Mouse (Mus musculus) midbrain, embryonic 11.5 days (tissue): ENCODE measurements around the gene Spsb2. TPM values are rescaled to one million over a fixed set of nuclear protein-coding genes. Genes with fewer than 3 reads are reported as not detected.
"Not testable (repeated sequence)": the region's sequence is repeated elsewhere in the genome, so short reads cannot be mapped to it uniquely, and the experiment has no call there.

ENCODE experiments used
- ATAC-seq: fragments of 200-750 bp; cut with Nextera tagmentation; 2 replicates; pipeline ENCODE4 v1.8.0; 2017; ENCODE audit warnings: moderate TSS enrichment, moderate library complexity; ENCODE audit not compliant: low FRiP score
- DNase-seq: peaks from one replicate; pipeline ENCODE4 v3.0.0; 2015; ENCODE audit warnings: low spot score; ENCODE audit errors: missing footprints
- H3K27ac ChIP-seq: fragments of 300-500 bp; sonication (generic); 2 replicates; pipeline ENCODE4 v1.5.1; 2014; ENCODE audit warnings: low read depth, low read length
- H3K27me3 ChIP-seq: fragments of 300-500 bp; sonication (generic); 2 replicates; pipeline ENCODE4 v1.6.1; 2014; ENCODE audit warnings: mild to moderate bottlenecking, low read length, moderate library complexity, mixed read lengths; ENCODE audit not compliant: control insufficient read depth, insufficient read depth
- H3K36me3 ChIP-seq: fragments of 300-500 bp; sonication (generic); 2 replicates; pipeline ENCODE4 v1.6.1; 2014; ENCODE audit warnings: mild to moderate bottlenecking, low read length, moderate library complexity, mixed read lengths; ENCODE audit not compliant: control insufficient read depth, insufficient read depth
- H3K4me1 ChIP-seq: fragments of 300-500 bp; sonication (generic); 2 replicates; pipeline ENCODE4 v1.6.1; 2014; ENCODE audit warnings: low read length; ENCODE audit not compliant: control insufficient read depth, insufficient read depth
- H3K4me2 ChIP-seq: fragments of 300-500 bp; sonication (generic); 2 replicates; pipeline ENCODE4 v1.6.1; 2014; ENCODE audit warnings: mild to moderate bottlenecking, moderate library complexity
- H3K4me3 ChIP-seq: fragments of 300-500 bp; sonication (generic); 2 replicates; pipeline ENCODE4 v1.5.1; 2014; ENCODE audit warnings: low read depth, low read length
- H3K9ac ChIP-seq: fragments of 300-500 bp; sonication (generic); 2 replicates; pipeline ENCODE4 v1.6.1; 2014; ENCODE audit warnings: low read length
- H3K9me3 ChIP-seq: fragments of 300-500 bp; sonication (generic); 2 replicates; pipeline ENCODE4 v1.6.1; 2016; ENCODE audit warnings: low read length; ENCODE audit not compliant: control insufficient read depth
- WGBS: fragments of 180-500 bp; shearing (Covaris S2); extraction: QIAGEN DNeasy Blood & Tissue Kit; methylation state at CpG from one replicate; pipeline ENCODE4 v1.1.7; 2014; 5-methylcytosine and 5-hydroxymethylcytosine counted together
- polyA plus RNA-seq: library from polyadenylated mRNA; unstranded; fragments of >200 nt; fragmentation: Nextera tagmentation; extraction: Ambion mirVana; gene quantifications from 2 replicates; pipeline ENCODE4 v1.2.1, GENCODE M21; 2014

The Spsb2 gene
- polyA plus RNA-seq, 1 experiment from 2014 or later = 4.8 TPM

GRCm38 (mm10) chr6:124820891-124821290 lies 12.4 kb downstream of the Spsb2 start:
- no peak overlapping the region for H3K9ac ChIP-seq

GRCm38 (mm10) chr6:124822049-124822448 lies 13.6 kb downstream of the Spsb2 start:
- ATAC-seq = no peak
- no peaks in the 10 kb centered on the region for H3K4me1 ChIP-seq
- peak; percentile 31 for DNase-seq

More at GRCm38 (mm10) chr6:124820891-124821290, 12.4 kb downstream of the Spsb2 start:
- ATAC-seq = no peak
- peaks cover 53% of the 10 kb centered on the region for H3K36me3 ChIP-seq
- no peaks in the 10 kb centered on the region for H3K27me3 ChIP-seq
- no peaks in the 10 kb centered on the region for H3K4me1 ChIP-seq
- DNase-seq = peak; percentile 71
- no peak overlapping the region for H3K4me2 ChIP-seq
- no peak overlapping the region for H3K4me3 ChIP-seq
- H3K9me3 ChIP-seq = no peaks in the 10 kb centered on the region
- H3K27ac ChIP-seq = no peak overlapping the region
- WGBS = 92% methylated on average over 5 of the region's 5 CpGs

GRCm38 (mm10) chr6:124828101-124828592 lies 19.7 kb downstream of the Spsb2 start:
- peak overlapping the region; percentile 52; the same call in 1 of the 2 replicates for H3K27ac ChIP-seq
- ATAC-seq (no peak), DNase-seq (peak; percentile 88)
- H3K4me2 ChIP-seq = peak overlapping the region; percentile 95
- H3K4me1 ChIP-seq = peaks cover 22% of the 10 kb centered on the region
- H3K9me3 ChIP-seq = no peaks in the 10 kb centered on the region
- H3K36me3 ChIP-seq = peaks cover 26% of the 10 kb centered on the region
- H3K4me3 ChIP-seq = peak overlapping the region; percentile 74
- 27% methylated on average over 10 of the region's 10 CpGs for WGBS
- peak overlapping the region; percentile 71 for H3K9ac ChIP-seq
- H3K27me3 ChIP-seq = no peaks in the 10 kb centered on the region

More at GRCm38 (mm10) chr6:124822049-124822448, 13.6 kb downstream of the Spsb2 start:
- Histone ChIP-seq H3K36me3 (peaks cover 50% of the 10 kb centered on the region), H3K9ac (no peak overlapping the region), H3K9me3 (no peaks in the 10 kb centered on the region), H3K4me2 (no peak overlapping the region), H3K27me3 (no peaks in the 10 kb centered on the region), H3K4me3 (no peak overlapping the region), H3K27ac (no peak overlapping the region)
- WGBS = 93% methylated on average over 4 of the region's 4 CpGs

GRCm38 (mm10) chr6:124828868-124829798 lies 20.7 kb downstream of the Spsb2 start, which contains the start of the genes Usp5 and Cdca3:
Gene Usp5, minus strand, starts transcription at chr6:124829484.
Gene Cdca3, plus strand, starts transcription at chr6:124829547.
- Histone ChIP-seq H3K4me2 (peak within 1 kb of the TSS; percentile 95), H3K36me3 (peaks cover 25% of the 10 kb centered on the region), H3K27me3 (no peaks in the 10 kb centered on the region), H3K27ac (peak within 1 kb of the TSS; percentile 78), H3K4me3 (peak within 1 kb of the TSS; percentile 74), H3K4me1 (peaks cover 22% of the 10 kb centered on the region), H3K9me3 (no peaks in the 10 kb centered on the region), H3K9ac (peak within 1 kb of the TSS; percentile 79)
- under 1% methylated on average over 55 of the region's 55 CpGs for WGBS
- DNase-seq (peak; percentile 99), ATAC-seq (peak; percentile 93)

GRCm38 (mm10) chr6:124829799-124830700 lies 21.6 kb downstream of the Spsb2 start:
- under 1% methylated on average over 38 of the region's 38 CpGs for WGBS
- H3K4me1 ChIP-seq = peaks cover 22% of the 10 kb centered on the region
- H3K9me3 ChIP-seq = no peaks in the 10 kb centered on the region
- ATAC-seq (peak; percentile 86), DNase-seq (peak; percentile 98)
- H3K36me3 ChIP-seq = peaks cover 19% of the 10 kb centered on the region
- peak overlapping the region; percentile 78 for H3K27ac ChIP-seq
- H3K4me2 ChIP-seq = peak overlapping the region; percentile 75
- peak overlapping the region; percentile 74 for H3K4me3 ChIP-seq
- peak overlapping the region; percentile 79 for H3K9ac ChIP-seq
- no peaks in the 10 kb centered on the region for H3K27me3 ChIP-seq

- Histone ChIP-seq H3K4me3 (peak overlapping the region; percentile 74), H3K36me3 (peaks cover 12% of the 10 kb centered on the region), H3K4me2 (peak overlapping the region; percentile 75), H3K4me1 (peaks cover 22% of the 10 kb centered on the region)
- DNase-seq, H3K27me3 ChIP-seq, H3K9me3 ChIP-seq, H3K27ac ChIP-seq, H3K9ac ChIP-seq, ATAC-seq: not testable (repeated sequence)
- WGBS = 96% methylated on average over 4 of the region's 4 CpGs
Measured at GRCm38 (mm10) chr6:124831199-124831598, 22.7 kb downstream of the Spsb2 start.

GRCm38 (mm10) chr6:124831649-124832048 lies 23.2 kb downstream of the Spsb2 start:
- H3K4me1 ChIP-seq = peaks cover 22% of the 10 kb centered on the region
- no peaks in the 10 kb centered on the region; the same call in 1 of the 2 replicates for H3K27me3 ChIP-seq
- H3K27ac ChIP-seq = no peak overlapping the region
- WGBS = 95% methylated on average over 8 of the region's 8 CpGs
- DNase-seq = no peak
- peak overlapping the region; percentile 74; the same call in 1 of the 2 replicates for H3K4me3 ChIP-seq
- peaks cover 12% of the 10 kb centered on the region for H3K36me3 ChIP-seq
- no peaks in the 10 kb centered on the region for H3K9me3 ChIP-seq
- no peak overlapping the region for H3K4me2 ChIP-seq
- H3K9ac ChIP-seq = no peak overlapping the region
- no peak for ATAC-seq

GRCm38 (mm10) chr6:124834512-124835081 lies 26.1 kb downstream of the Spsb2 start:
- H3K27ac ChIP-seq = no peak overlapping the region

More at GRCm38 (mm10) chr6:124834512-124835081, 26.1 kb downstream of the Spsb2 start:
- ATAC-seq (no peak), DNase-seq (peak; percentile 81)
- Histone ChIP-seq H3K9ac (no peak overlapping the region), H3K36me3 (peaks cover 12% of the 10 kb centered on the region), H3K9me3 (no peaks in the 10 kb centered on the region), H3K4me3 (no peak overlapping the region), H3K4me2 (no peak overlapping the region), H3K4me1 (peaks cover 16% of the 10 kb centered on the region), H3K27me3 (no peaks in the 10 kb centered on the region; the same call in 1 of the 2 replicates)
- WGBS = 84% methylated on average over 6 of the region's 6 CpGs
